Mouse (Mus musculus): Measurements from ENCODE around the gene Gm49391. TPM values are rescaled to one million over a fixed set of nuclear protein-coding genes. Genes with fewer than 3 reads are reported as not detected.
A peak's percentile ranks its signal among the peaks of the same experiment; 100 is the strongest.
"Not testable (repeated sequence)": the region's sequence is repeated elsewhere in the genome, so short reads cannot be mapped to it uniquely, and the experiment has no call there.

Gm49391 gene
- polyA plus RNA-seq (2016; fragmentation: Nextera tagmentation; extraction: Ambion mirVana) = 0.69 and 1.0 TPM in 2 replicates

DNA sequence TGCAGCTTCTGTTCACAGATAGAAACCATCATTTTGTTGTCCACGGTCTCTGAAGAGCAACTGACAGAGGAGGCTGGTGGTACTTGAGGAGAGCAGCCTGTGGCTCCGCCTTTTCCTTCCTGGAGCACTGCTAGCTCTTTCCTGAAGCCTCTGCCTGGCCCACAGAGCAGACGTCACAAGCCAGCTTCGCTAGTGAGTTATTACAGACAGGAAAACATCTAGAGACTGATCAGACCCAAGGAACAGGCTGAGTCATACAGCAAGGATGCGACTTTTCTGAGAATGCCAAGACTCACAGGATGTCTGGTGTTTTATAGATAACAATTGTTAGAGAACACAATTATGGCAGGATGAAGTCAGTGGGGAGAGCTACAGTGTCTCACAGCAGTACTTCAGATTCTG is at the start of gene Gm49391, which contains the start of gene Ctla2a:
Gm49391 (minus strand) TSS at position 72 of the 402 bp plus-strand sequence.
Ctla2a (minus strand) TSS at position 126 of the 402 bp plus-strand sequence.
- peaks cover 19% of the 10 kb centered on the region; the same call in 1 of the 2 replicates for H3K9me3 ChIP-seq
- no peak within 1 kb of the TSS for H3K4me3 ChIP-seq
- no peaks in the 10 kb centered on the region for H3K36me3 ChIP-seq (replicated peaks)
- no peaks in the 10 kb centered on the region for H3K27me3 ChIP-seq (replicated peaks; ENCODE audit: low read depth, poor library complexity, severe bottlenecking)
- 67% methylated on average over 5 of the region's 5 CpGs for WGBS
- H3K27ac ChIP-seq (replicated peaks) = no peak within 1 kb of the TSS
- DNase-seq (ENCODE audit: low spot score) = peak; percentile 7
- no peaks in the 10 kb centered on the region for H3K4me1 ChIP-seq

DNA sequence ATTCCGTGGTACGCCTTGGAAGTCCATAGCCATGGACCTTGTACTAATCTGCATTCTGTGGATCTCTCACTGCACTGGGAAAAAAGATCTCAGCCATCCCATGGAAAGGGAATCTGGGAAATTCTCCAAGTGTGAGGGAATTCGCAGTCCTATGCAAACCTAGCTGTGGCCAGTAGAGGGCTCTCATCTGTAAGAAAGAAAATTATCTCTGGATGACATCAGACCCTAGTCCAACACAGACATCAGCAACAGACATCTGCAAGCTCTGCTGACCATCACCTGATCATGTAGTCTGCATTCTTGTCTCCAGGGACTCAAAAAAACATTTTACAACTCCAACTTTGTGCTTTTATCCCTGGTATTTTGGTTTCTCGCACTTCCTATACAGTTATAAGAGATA is 35.9 kb upstream of the Gm49391 start:
- H3K9me3 ChIP-seq; DNase-seq (ENCODE audit: low spot score); H3K4me1 ChIP-seq; H3K4me3 ChIP-seq; H3K27me3 ChIP-seq (replicated peaks; ENCODE audit: low read depth, poor library complexity, severe bottlenecking); H3K27ac ChIP-seq (replicated peaks); H3K36me3 ChIP-seq (replicated peaks): not testable (repeated sequence)
- 71% methylated on average over 4 of the region's 4 CpGs for WGBS

DNA sequence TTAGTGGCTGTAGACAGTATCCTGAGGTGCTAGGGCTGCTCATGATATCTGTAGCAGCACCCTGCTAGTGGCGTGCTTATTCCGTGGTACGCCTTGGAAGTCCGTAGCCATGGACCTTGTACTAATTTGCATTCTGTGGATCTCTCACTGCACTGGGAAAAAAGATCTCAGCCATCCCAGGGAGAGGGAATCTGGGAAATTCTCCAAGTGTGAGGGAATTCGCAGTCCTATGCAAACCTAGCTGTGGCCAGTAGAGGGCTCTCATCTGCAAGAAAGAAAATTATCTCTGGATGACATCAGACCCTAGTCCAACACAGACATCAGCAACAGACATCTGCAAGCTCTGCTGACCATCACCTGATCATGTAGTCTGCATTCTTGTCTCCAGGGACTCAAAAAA is 27.6 kb upstream of the Gm49391 start:
- H3K27ac ChIP-seq (replicated peaks); H3K4me1 ChIP-seq: not testable (repeated sequence)
- WGBS = 30% methylated on average over 5 of the region's 5 CpGs

DNA sequence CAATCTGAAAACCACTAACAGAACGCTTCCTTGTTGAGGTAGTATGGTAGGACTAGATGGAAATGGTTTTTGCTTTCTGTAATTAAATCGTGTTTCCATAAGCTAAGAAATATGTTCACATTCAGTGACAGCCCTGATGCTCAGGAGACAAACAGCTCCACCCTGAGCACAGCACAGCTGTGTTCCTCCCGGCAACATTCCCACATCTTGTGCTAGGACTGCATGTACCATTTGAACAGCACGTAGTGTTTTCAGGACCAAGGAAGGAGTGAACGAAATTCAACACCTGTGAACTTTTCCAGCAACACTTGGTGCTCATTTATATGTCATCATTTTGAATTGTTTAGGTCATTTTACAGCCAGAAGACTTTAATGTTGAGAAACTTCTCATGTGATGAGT is 25.3 kb upstream of the Gm49391 start:
- Histone ChIP-seq H3K4me1 (no peaks in the 10 kb centered on the region), H3K4me3 (no peak overlapping the region), H3K9me3 (peaks cover 24% of the 10 kb centered on the region), H3K27me3 (replicated peaks; ENCODE audit: low read depth, poor library complexity, severe bottlenecking) (no peaks in the 10 kb centered on the region), H3K27ac (replicated peaks) (no peak overlapping the region), H3K36me3 (replicated peaks) (no peaks in the 10 kb centered on the region)
- WGBS = 69% methylated on average over 5 of the region's 5 CpGs
- no peak for DNase-seq (ENCODE audit: low spot score)

More for the DNA sequence above, 27.6 kb upstream of the Gm49391 start:
- not testable (repeated sequence) for H3K27me3 ChIP-seq (replicated peaks; ENCODE audit: low read depth, poor library complexity, severe bottlenecking); H3K4me3 ChIP-seq; H3K36me3 ChIP-seq (replicated peaks); DNase-seq (ENCODE audit: low spot score)
- H3K9me3 ChIP-seq = peaks cover 18% of the 10 kb centered on the region

DNA sequence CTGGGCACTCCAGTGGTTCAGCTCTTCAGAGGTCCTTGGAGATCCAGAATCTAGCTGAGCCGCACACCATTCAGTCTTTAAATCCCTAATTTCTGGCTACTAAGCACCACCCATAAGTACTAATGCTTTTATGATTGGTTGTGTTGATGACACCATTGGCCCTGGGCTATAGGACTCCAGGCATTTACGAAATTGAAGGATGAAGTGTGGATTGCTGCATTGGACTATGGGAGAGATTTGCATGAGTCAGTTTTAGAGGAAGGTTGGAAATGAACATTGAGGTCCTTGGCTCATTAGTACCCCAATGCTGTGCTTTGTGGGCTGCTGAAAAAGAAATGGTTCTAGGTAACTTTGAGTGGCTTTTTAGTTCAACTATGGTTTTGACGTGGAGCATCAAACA is 5.5 kb upstream of the Gm49391 start, which contains the start of gene Tpbpa:
Tpbpa (minus strand) TSS at position 101 of the 400 bp plus-strand sequence.
- peaks cover 31% of the 10 kb centered on the region for H3K9me3 ChIP-seq
- not testable (repeated sequence) for H3K4me1 ChIP-seq; H3K27me3 ChIP-seq (replicated peaks; ENCODE audit: low read depth, poor library complexity, severe bottlenecking); H3K4me3 ChIP-seq; H3K27ac ChIP-seq (replicated peaks); DNase-seq (ENCODE audit: low spot score); H3K36me3 ChIP-seq (replicated peaks)
- 85% methylated on average over 3 of the region's 3 CpGs for WGBS

DNA sequence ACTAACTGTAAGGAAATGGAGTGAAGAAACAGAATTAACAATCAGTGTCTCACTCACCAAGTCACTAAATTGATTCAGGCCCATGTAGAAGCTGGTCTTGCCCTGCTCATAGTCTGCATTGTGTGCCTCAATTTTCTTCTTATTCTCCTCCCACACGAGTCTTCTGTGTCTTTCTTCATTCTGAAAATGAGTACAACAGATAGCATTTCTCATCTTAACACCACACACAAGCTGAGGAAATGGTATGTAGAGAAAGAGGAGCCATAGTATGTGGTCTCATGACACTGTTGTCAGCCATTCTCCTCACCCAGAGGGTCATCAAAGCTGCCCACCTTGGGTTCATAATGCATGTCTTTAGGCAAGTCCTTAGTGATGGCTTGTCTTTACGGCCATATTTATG is 881 bp downstream of the Gm49391 start, which contains the start of gene Gm49393:
Gm49393 (minus strand) TSS at position 101 of the 400 bp plus-strand sequence.
- not testable (repeated sequence) for H3K4me3 ChIP-seq; H3K27me3 ChIP-seq (replicated peaks; ENCODE audit: low read depth, poor library complexity, severe bottlenecking); H3K4me1 ChIP-seq; H3K36me3 ChIP-seq (replicated peaks); H3K27ac ChIP-seq (replicated peaks); DNase-seq (ENCODE audit: low spot score)
- 79% methylated on average over 2 of the region's 2 CpGs for WGBS
- H3K9me3 ChIP-seq = peaks cover 16% of the 10 kb centered on the region; the same call in 1 of the 2 replicates

DNA sequence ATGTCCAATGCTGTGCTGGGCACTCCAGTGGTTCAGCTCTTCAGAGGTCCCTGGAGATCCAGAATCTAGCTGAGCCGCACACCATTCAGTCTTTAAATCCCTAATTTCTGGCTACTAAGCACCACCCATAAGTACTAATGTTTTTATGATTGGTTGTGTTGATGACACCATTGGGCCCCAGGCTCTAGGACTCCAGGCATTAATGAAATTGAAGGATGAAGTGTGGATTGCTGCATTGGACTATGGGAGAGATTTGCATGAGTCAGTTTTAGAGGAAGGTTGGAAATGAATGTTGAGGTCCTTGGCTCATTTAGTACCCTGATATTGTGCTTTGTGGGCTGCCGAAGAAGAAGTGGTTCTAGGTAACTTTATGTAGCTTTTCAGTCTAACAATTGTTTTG is 31.6 kb downstream of the Gm49391 start, which contains the start of gene Tpbpb:
Tpbpb (minus strand) TSS at position 101 of the 400 bp plus-strand sequence.
- 93% methylated on average over 2 of the region's 2 CpGs for WGBS
- DNase-seq (ENCODE audit: low spot score); H3K4me3 ChIP-seq; H3K27ac ChIP-seq (replicated peaks); H3K36me3 ChIP-seq (replicated peaks); H3K4me1 ChIP-seq; H3K27me3 ChIP-seq (replicated peaks; ENCODE audit: low read depth, poor library complexity, severe bottlenecking): not testable (repeated sequence)
- peaks cover 14% of the 10 kb centered on the region; the same call in 1 of the 2 replicates for H3K9me3 ChIP-seq

DNA sequence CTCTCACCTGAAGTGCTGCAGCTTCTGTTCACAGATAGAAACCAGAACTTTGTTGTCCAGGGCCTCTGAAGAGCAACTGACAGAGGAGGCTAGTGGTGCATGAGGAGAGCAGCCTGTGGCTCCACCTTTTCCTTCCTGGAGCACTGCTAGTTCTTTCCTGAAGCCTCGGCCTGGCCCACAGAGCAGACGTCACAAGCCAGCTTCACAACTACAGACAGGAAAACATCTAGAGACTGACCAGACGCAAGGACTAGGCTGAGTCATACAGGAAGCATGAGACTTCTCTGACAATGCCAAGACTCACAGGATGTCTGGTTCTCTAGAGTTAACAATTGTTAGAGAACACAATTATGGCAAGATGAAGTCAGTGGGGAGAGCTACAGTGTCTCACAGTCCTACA is 39.0 kb downstream of the Gm49391 start, which contains the start of gene Ctla2b:
Ctla2b (minus strand) TSS at position 120 of the 400 bp plus-strand sequence.
- H3K4me3 ChIP-seq = no peak within 1 kb of the TSS
- DNase-seq (ENCODE audit: low spot score) = peak; percentile 8
- no peak within 1 kb of the TSS for H3K27ac ChIP-seq (replicated peaks)
- H3K36me3 ChIP-seq (replicated peaks) = no peaks in the 10 kb centered on the region
- H3K27me3 ChIP-seq (replicated peaks; ENCODE audit: low read depth, poor library complexity, severe bottlenecking) = no peaks in the 10 kb centered on the region
- peaks cover 15% of the 10 kb centered on the region; the same call in 1 of the 2 replicates for H3K9me3 ChIP-seq
- H3K4me1 ChIP-seq = no peaks in the 10 kb centered on the region
- WGBS = 77% methylated on average over 3 of the region's 3 CpGs

DNA sequence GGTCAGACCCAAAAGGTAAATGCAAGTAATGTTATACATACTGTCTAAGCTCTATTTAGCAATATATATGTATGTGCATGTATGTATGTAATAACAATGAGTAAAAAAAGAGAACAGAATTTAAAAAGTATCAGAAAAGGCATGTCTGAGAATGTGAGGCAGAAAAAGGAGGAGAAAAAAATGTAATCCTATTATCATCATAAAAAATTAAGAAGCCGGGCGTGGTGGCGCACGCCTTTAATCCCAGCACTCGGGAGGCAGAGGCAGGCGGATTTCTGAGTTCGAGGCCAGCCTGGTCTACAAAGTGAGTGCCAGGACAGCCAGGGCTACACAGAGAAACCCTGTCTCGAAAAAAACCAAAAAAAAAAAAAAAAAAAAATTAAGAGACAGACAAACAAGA is 39.6 kb downstream of the Gm49391 start, which contains the start of gene Gm49392:
Gm49392 (minus strand) TSS at position 101 of the 400 bp plus-strand sequence.
- not testable (repeated sequence) for H3K27me3 ChIP-seq (replicated peaks; ENCODE audit: low read depth, poor library complexity, severe bottlenecking); H3K36me3 ChIP-seq (replicated peaks); H3K4me3 ChIP-seq; DNase-seq (ENCODE audit: low spot score); H3K27ac ChIP-seq (replicated peaks); H3K4me1 ChIP-seq
- H3K9me3 ChIP-seq = peaks cover 11% of the 10 kb centered on the region; the same call in 1 of the 2 replicates
- WGBS = 80% methylated on average over 8 of the region's 8 CpGs

DNA sequence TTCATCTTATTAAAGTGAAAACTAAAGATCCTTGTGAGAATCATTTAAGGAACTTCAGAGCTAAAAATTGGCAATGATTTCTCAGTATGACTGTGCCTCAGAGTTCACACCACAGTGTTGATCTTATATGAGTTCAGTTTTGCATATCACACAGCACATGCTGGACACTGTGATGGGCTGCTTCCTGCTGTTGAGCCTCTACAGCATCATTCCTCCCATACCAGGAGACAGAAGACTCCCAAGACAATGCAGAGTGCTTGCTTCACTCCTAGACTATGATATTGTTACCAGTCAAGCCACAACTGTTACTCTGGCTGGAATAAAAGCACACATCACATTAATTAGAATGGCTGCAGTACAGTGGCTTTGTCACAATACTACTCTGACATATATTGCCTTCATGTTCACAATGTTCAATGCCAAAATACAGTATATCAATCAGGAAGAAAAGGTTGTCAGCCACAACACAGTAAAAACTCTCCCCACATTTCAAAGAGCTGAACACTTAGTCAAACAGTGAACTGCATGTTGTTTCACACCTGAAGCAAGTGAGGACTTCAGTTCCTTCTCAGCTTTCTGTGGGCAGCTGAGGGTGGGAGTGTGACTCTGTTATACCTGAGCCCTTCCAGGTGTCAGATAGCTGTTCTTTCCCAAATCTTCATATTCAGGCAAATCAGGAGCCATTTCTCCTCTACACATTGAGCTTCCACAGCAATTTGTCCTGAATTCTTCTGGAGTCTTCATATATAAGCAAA is 40.8 kb downstream of the Gm49391 start:
- no peak for DNase-seq (ENCODE audit: low spot score)

DNA sequence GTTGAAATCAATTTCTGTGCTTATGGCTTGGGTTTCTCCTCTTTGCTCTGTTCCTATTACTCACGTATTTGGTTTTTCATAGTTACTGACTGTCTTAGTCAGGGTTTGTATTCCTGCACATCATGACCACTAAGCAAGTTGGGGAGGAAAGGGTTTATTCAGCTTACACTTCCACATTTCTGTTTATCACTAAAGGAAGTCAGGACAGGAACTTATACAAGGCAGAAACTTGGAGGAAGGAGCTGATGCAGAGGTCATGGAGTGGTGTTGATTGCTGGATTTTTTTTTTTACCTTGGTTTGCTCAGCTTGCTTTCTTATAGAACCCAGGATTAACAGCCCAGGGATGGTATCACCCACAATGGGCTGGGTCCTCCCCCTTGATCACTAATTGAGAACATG is 44.1 kb downstream of the Gm49391 start:
- Histone ChIP-seq H3K9me3 (peaks cover 5% of the 10 kb centered on the region; the same call in 1 of the 2 replicates), H3K36me3 (replicated peaks) (no peaks in the 10 kb centered on the region), H3K27ac (replicated peaks) (no peak overlapping the region), H3K27me3 (replicated peaks; ENCODE audit: low read depth, poor library complexity, severe bottlenecking) (no peaks in the 10 kb centered on the region), H3K4me1 (no peaks in the 10 kb centered on the region), H3K4me3 (no peak overlapping the region)
- 87% methylated on average over 1 of the region's 1 CpGs for WGBS
- DNase-seq (ENCODE audit: low spot score) = no peak

More for the DNA sequence above, 40.8 kb downstream of the Gm49391 start:
- H3K4me1 ChIP-seq = no peaks in the 10 kb centered on the region
- no peak overlapping the region for H3K4me3 ChIP-seq
- H3K36me3 ChIP-seq (replicated peaks) = no peaks in the 10 kb centered on the region
- peaks cover 11% of the 10 kb centered on the region; the same call in 1 of the 2 replicates for H3K9me3 ChIP-seq
- H3K27me3 ChIP-seq (replicated peaks; ENCODE audit: low read depth, poor library complexity, severe bottlenecking) = no peaks in the 10 kb centered on the region
- no peak overlapping the region for H3K27ac ChIP-seq (replicated peaks)

DNA sequence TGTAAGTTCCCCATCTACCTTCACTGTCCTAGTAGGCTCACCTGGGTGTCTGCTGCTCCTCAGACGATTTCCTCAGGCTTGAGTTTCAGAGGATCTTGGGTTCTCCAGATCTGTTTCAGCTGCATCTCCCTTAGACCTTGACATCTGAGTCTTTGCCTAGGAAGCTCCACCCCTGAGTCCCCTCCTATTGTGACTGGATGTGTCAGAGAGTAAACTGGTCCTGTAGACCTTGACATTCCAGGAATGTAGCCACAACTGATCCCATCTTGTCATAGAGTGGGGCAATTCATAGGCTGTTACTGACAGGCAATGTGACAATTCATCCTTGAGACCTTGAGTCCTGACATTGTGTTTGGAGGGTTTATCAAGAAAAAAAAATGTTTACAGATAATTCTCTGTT is 72.1 kb downstream of the Gm49391 start, which contains the start of gene 4930486L24Rik:
4930486L24Rik (minus strand) TSS at position 195 of the 400 bp plus-strand sequence.
- H3K9me3 ChIP-seq = 0 out of 2 replicates have a peak, but pooled peaks cover 6% of the 10 kb centered on the region
- no peaks in the 10 kb centered on the region for H3K4me1 ChIP-seq
- no peaks in the 10 kb centered on the region for H3K27me3 ChIP-seq (replicated peaks; ENCODE audit: low read depth, poor library complexity, severe bottlenecking)
- H3K4me3 ChIP-seq = no peak within 1 kb of the TSS
- H3K27ac ChIP-seq (replicated peaks) = no peak within 1 kb of the TSS
- no peaks in the 10 kb centered on the region for H3K36me3 ChIP-seq (replicated peaks)
- 61% methylated on average over 1 of the region's 1 CpGs for WGBS
- no peak for DNase-seq (ENCODE audit: low spot score)

Data from embryonic facial prominence, embryonic 10.5 days (tissue).